Mouse (Mus musculus) ES-Bruce4 (cell line): Measurements from ENCODE around the gene Olfr456.
"Not testable (repeated sequence)": the region's sequence is repeated elsewhere in the genome, so short reads cannot be mapped to it uniquely, and the experiment has no call there.

Source experiments
- CTCF ChIP-seq: IDR thresholded peaks from one replicate; pipeline ENCODE4 v1.8.1; 2011; ENCODE audit warnings: low read depth, low read length
- EP300 ChIP-seq: IDR thresholded peaks from 2 replicates; pipeline ENCODE4 v1.6.1; 2011; ENCODE audit warnings: low read depth, low read length; ENCODE audit not compliant: insufficient read depth
- POLR2A ChIP-seq: IDR thresholded peaks from one replicate; pipeline ENCODE4 v1.8.1; 2011; ENCODE audit warnings: low read length; ENCODE audit not compliant: insufficient read depth

GRCm38 (mm10) chr6:42471298-42471697 lies 15.7 kb downstream of the Olfr456 start:
- TF ChIP-seq POLR2A, CTCF, EP300: not testable (repeated sequence)
